Mouse (Mus musculus) urinary bladder, adult 18-20 months (tissue): ENCODE data around the gene Mical3.

Experiments used
- DNase-seq, 2 experiments: peaks; one replicate each; pipeline ENCODE4 v3.0.0; 2022; ENCODE audit warnings: low spot score in 2 of 2, mixed read lengths in 2 of 2

Mical3 gene

DNA sequence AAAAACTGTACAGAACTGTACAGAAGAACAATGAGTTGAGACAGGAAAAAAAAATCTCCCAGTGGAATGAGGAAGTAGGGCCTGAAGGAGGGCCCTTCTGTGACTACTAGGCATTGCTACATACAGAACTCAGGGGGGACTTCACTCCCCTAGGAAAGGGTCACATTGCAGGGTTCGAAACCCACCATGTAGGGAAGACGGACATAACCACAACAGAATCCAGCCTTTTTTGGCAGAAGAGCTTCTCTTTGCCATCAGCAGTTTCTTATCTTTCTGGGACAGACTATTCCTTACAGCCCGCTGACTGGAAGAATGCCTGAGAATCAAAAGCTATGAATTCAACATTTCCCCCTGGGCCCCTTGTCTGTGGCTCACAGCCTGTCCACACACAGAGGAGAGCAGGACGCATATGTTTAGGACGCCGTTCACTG lies 46.7 kb downstream of the Mical3 start:
- DNase-seq, result no peak

DNA sequence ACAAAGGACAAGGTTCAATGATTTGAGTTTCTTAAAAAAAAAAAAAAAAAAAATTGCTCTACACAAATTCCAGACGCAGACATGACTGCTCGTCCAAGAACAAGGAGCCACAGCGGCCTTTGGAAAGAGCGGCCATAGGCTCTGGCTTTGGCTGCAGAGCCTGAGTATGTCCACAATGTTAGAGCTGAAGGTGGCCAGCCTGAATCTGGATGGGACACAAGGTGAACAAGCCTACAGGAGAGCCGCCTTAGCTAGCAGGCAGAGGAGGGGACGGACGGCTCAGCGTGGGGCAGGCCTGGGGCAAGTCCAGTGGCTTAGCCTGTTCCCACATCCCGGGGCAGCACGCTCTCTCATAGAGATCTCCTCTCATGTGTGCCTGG lies 48.7 kb downstream of the Mical3 start:
- no peak for DNase-seq

DNA sequence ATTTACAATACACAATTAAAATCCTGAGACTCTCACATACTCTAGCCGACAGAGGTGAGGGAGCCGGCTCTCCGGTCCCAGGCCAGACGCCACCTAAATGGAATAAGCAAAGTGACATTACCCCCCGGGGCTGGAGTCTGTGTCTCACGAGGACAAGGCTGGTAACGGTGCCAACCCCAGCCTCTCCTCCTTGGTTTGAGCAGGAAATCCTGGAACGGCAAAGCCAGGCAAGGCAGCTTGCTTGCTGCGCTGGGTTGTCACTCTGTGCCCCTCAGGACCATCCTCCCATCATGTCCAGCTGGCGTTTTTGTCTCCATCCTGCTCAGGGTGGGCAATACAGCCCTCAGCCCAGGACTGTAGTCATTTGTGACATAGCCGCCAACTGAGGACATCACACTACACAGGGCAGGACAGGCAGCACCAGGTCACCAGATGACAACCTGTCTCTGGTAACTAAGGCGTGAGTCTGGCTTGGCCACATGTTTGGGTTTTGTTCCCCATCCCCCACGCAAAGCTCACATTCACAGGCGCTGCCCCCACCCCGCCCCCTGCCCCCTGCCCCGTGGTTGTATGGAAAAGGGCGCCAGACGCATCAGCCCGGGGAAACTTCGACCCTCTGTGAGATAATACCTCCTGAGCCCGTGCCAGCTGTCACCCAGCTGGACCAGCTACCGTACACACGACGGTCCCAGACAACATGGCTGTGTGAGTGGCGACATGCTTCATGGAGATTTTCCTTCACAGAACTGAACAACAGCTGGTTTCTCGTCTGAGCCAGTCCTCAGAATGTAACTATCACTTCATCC lies 49.3 kb downstream of the Mical3 start:
- no peak for DNase-seq

DNA sequence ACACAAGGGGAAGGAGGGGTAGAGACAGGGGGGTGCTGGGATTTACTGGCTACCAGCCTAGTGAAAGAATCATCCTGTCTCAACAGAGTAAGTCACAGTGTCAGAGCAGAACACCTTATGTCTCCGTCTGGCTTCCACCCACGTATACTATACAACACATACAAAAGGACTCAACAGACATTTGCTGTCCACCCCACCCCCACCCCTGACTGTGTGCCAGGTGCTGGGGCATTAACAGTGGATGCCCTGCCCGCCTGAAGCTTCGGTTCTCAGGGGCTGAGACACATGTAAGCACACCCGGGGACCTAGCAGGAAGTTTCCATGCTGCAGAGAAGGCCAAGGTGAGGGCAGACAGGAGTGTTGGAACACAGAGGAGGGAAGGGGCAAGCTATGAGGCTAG lies 52.6 kb downstream of the Mical3 start:
- no peak for DNase-seq

GRCm38 (mm10) chr6:121076929-121077566 lies 53.8 kb downstream of the Mical3 start:
- no peak for DNase-seq

- no peak for DNase-seq
Observed at GRCm38 (mm10) chr6:121075763-121076162, 55.0 kb downstream of the Mical3 start.

DNA sequence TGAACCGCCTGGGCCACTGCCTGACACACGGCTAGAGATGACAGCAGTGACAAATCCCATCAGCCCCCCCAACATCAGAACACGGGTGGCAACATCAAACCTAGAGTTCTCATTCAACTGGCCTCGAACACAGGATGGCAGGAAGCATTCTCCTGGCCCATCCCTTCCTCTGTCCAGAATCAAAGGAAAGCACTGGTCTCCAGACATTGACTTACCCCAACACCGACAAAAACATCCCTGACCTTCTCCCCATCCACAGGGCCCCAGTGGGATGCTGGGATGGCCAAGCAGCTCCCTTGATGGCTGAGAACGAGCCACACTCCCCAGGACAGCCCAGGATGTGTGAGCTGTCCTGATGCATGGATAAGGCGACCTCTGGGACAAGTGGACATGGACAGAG lies 57.5 kb downstream of the Mical3 start:
- DNase-seq, result no peak

DNA sequence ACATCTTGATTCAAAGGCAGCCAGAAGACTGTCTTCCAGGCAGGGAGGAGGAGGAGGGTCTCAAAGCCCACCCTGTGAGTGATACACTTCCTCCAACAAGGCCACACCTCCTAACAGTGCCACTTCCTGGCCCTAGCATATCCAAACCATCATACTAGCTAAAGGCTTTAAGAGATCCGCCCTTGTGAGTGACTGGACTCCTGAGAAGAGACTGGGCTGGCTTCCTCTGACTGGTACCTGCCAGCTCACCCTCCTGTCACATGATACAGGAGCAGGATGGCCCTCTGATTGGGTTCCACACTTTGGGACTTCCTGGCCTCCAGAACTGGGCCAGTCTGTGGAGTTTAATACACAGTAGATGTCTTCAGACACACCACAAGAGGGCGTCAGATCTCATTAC lies 58.2 kb downstream of the Mical3 start:
- DNase-seq, result no peak

- no peak for DNase-seq
Observed at GRCm38 (mm10) chr6:121070584-121071230, 60.1 kb downstream of the Mical3 start.

DNA sequence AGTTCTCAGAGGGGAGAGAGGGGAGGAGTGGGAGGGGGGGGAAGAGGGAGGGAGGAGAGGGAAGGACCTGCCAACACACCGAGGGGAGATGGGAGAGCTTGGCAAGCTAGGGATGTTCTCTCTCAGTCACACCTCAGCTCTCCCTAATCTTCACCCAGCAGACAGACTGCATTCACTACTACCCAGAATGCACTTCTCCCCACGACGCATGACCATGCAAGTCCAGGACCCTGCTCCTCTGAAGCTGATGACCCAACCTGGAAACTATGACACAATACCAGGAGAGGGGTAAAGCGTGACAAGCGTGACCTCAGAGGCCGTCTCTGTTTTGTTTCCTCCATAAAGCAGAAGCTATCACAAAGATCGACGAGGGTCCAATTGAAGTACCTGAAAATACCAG lies 61.6 kb downstream of the Mical3 start:
- DNase-seq, result no peak

DNA sequence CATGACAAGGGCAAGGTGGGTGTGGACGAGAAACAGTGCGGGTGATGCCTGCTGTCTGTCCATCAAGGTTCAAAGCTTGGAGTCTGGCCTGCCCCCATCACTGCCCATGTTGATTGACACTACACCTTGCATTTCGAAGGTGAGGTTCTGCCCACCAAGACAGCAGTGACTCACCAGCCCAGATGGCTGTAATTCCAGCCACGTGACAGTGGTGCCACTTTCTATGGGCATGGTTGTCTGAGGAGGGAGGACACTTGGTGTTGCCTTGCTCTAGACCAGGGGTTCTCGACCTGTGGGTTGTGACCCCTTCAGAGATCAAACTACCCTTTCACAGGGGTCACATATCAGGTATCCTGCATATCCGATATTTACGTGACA lies 62.7 kb downstream of the Mical3 start:
- DNase-seq, result no peak

DNA sequence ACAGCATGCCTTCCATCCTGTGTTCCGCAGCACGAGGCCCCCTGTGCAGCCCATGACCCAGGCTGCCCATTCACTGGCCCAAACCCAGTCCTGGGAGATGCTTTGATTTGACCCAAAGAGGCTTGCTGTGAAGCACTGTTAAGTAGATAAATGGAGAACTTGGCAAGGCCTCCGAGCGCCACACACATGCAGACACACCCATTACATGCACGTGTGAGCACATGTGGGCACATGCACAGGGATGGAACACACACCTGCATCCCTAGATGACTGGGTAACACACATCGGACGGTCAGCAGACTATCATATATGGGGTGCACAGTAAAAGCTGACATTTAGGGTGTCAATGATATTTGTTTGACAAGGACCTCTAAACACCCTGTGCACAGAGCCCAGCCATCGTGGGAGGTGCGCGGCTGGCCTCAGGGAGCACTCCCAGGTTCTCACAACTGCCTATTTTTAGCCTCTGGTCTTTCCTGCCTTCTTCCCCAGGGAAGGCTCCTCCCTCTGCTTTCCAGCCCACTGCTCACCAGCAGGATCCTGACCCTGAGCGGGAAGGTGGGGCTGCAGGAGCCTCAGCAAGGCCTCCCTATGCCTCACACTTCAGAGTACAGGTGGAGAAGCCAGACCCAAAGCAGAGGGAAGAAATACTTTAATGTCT lies 63.2 kb downstream of the Mical3 start:
- no peak for DNase-seq

- DNase-seq, result peak in 1 of 2 experiments; percentile 50
Observed at GRCm38 (mm10) chr6:121066761-121067160, 64.0 kb downstream of the Mical3 start.

DNA sequence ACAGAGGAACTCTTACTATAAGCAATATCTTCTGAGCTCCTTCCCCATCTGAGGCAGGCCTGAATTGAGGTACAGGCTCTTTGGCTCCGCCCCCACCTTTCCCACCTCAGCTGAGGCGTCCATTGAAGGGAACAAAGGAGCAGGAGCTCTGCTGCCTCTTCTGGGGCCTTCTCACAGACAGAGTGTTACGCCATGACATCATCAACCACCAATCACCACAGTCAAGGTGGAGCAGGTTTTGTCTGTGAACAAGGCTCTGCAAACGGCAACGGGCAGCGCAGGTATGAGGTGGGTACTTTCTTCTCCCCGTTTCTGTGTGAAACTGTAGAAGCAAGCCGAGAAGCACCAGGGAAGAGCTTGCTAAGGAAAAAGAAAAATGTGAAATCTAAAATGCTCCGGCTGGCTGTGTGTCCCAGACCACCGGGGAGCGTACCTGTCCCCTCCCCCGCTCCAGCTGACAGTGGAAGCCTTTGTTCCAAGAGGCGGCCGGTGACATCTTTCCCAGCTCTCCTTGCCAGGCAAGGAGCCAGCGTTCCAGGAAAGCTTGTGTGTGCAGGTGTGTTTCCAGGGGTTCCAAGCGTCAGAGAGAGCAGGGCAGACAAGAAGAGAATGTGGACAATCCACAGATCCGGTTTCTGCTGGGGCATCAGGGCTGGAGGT lies 66.3 kb downstream of the Mical3 start:
- DNase-seq, result no peak

DNA sequence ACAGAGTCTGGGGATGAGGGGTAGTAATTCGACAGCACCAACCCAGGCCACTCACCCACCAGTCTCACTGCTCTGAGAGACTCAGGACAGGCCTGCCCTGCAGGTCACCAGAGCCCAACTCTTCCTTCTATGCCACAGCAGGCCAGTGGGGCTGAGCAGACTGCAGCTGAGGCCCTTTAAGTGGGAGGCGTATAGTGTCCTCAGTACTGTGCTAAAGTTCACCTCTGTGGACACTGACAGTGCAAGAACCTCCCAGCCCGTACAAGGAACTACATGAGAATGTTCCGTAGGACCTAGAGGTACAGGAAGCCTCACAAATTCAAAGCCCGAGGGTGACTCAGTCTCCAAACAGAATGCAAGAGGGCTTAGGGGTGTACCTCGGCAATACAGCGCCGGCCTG lies 67.0 kb downstream of the Mical3 start:
- no peak for DNase-seq

DNA sequence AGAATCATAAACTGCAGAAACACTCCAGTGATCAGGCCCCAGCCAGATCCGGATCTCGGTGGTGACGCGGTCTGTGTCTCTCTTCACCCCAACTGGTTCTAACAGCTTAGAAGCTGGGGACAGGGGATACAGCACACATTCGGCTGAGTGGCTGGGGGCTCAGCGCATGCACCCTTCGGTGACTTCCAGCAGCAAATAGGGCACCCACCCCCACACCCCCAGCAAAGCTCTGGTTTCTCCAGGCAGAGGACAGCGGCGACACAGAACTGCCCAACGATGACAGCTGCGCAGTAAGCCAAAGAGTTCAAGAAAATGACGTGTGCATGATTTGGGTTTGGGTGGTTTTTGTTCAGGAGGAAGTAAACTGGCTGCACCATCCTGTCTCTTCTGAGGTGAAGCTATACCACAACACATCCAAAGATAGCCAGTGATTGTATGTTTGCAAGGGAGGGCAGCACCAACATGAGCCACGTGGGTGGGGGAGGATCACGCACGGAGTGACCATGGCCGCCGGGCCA lies 67.8 kb downstream of the Mical3 start:
- no peak for DNase-seq

DNA sequence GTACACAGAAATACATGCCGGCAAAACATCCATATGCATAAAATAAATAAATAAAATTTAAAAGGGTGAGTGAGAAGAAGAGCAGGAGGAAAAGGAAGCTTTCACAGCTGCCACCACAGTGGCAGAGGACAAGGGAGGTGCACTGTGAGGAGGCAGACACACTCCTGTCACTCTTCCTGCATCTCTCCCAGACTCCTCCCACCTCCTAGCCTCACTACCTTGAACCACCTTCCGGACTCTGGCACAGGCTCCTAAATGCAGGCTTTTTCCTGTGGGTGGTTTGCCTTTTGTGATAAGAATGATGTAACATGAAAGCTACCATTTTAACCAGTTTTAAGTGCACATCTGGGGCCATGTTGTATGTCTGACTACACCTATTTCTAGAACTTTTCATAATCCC lies 72.8 kb downstream of the Mical3 start:
- DNase-seq, result no peak

- DNase-seq, result no peak
Observed at GRCm38 (mm10) chr6:121057181-121057956, 73.4 kb downstream of the Mical3 start.

DNA sequence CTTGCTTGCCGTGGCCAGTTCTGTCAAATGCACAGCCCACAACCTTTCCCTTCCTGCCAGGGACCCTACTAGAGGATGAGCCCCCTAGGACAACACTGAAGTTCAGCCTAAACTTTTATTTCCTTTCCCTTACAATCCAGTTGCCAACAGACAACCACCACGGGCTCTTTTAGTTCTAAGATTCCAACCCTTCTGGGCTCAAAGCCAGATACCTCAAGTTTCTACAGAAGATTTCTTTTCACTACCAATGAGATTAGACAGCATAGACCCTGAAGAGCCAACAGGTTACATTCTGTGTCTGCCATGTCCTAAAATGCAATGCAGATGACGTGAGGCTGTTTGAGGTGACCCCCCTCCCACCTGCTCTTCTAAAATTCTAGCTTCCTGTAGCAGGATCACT lies 75.3 kb downstream of the Mical3 start:
- no peak for DNase-seq

DNA sequence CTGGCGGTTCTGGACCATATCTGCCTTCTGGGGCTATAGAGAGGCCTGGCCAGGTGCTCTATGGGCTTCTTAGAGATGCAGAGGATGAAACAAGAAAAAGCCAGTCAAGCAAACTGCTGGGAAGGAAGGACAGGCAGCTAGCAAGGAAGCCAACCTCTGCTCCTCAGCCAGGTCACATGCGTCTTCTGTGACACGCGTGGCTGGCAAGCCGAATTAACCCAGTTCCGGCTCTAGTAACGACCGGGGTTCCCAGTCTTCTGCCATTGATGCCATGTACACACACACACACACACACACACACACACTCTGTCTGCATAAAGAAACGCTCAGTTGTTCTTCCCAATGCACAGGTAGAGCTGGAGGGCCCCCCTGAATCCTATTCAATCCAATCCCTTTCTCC lies 75.9 kb downstream of the Mical3 start:
- no peak for DNase-seq

GRCm38 (mm10) chr6:121054340-121054739 lies 76.5 kb downstream of the Mical3 start:
- DNase-seq, result no peak
